Mouse (Mus musculus) forebrain, embryonic 16.5 days (tissue): ENCODE data around the gene Gm12569. TPM values are rescaled to one million over a fixed set of nuclear protein-coding genes. Genes with fewer than 3 reads are reported as not detected.

Experiments
- ATAC-seq: fragments of 200-750 bp; cut with Nextera tagmentation; 2 replicates; pipeline ENCODE4 v1.8.0; 2017; ENCODE audit warnings: mild to moderate bottlenecking, moderate library complexity
- H3K27ac ChIP-seq: fragments of 300-500 bp; sonication (generic); 2 replicates; pipeline ENCODE4 v1.5.1; 2014; ENCODE audit warnings: low read length, control low read depth
- H3K27me3 ChIP-seq: fragments of 300-500 bp; sonication (generic); replicated peaks from 2 replicates; pipeline ENCODE4 v1.6.1; 2014; ENCODE audit warnings: low read length; ENCODE audit not compliant: control insufficient read depth, insufficient read depth
- H3K36me3 ChIP-seq: fragments of 300-500 bp; sonication (generic); 2 replicates; pipeline ENCODE4 v1.6.1; 2014; ENCODE audit not compliant: control insufficient read depth, insufficient read depth
- H3K4me1 ChIP-seq: fragments of 300-500 bp; sonication (generic); replicated peaks from 2 replicates; pipeline ENCODE4 v1.6.1; 2014; ENCODE audit warnings: low read length; ENCODE audit not compliant: control insufficient read depth, insufficient read depth
- H3K4me2 ChIP-seq: fragments of 300-500 bp; sonication (generic); 2 replicates; pipeline ENCODE4 v1.6.1; 2014; ENCODE audit warnings: mild to moderate bottlenecking, low read length, control low read depth
- H3K4me3 ChIP-seq: fragments of 300-500 bp; sonication (generic); replicated peaks from 2 replicates; pipeline ENCODE4 v1.5.1; 2014; ENCODE audit warnings: mild to moderate bottlenecking, low read length, control low read depth
- H3K9ac ChIP-seq: fragments of 300-500 bp; sonication (generic); replicated peaks from 2 replicates; pipeline ENCODE4 v1.6.1; 2014; ENCODE audit warnings: low read depth, low read length, control low read depth
- H3K9me3 ChIP-seq: fragments of 300-500 bp; sonication (generic); 2 replicates; pipeline ENCODE4 v1.6.1; 2016; ENCODE audit warnings: low read length; ENCODE audit not compliant: control insufficient read depth
- WGBS: fragments of 180-500 bp; shearing (Covaris S2); extraction: QIAGEN DNeasy Blood & Tissue Kit; methylation state at CpG from one replicate; pipeline ENCODE4 v1.1.7; 2014; 5-methylcytosine and 5-hydroxymethylcytosine counted together
- polyA plus RNA-seq: library from polyadenylated mRNA; unstranded; fragments of >200 nt; fragmentation: Nextera tagmentation; extraction: Ambion mirVana; gene quantifications from 2 replicates; pipeline ENCODE4 v1.2.1, GENCODE M21; 2015

Gm12569 gene
- not detected in 2 replicates for polyA plus RNA-seq

DNA sequence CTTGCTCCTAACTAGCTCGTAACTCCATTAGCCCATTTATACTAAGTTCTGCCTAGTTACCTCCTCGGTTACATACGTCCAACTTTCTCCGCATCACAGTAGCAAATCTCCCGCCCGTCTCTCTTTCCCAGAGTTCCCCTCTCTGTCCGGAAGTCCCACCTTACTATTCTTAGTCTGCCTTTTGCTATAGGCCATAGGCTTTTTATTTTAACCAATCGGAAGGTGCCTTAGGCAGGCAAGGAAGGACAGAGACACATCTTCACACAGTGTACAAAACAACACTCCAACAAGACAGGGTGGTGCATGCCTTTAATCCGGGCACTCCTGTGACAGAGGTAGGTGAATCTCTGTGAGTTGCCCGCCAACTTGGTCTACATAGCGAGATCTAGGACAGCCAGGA is at the start of gene Gm12569:
Gene Gm12569 (plus strand): TSS at position 166 of the 400 bp plus-strand sequence.
- Histone ChIP-seq H3K9me3 (no peaks in the 10 kb centered on the region), H3K27me3 (no peaks in the 10 kb centered on the region), H3K36me3 (no peaks in the 10 kb centered on the region), H3K27ac (no peak within 1 kb of the TSS), H3K9ac (no peak within 1 kb of the TSS), H3K4me1 (no peaks in the 10 kb centered on the region), H3K4me2 (no peak within 1 kb of the TSS), H3K4me3 (no peak within 1 kb of the TSS)
- ATAC-seq, result no peak
- 92% methylated on average over 11 of the region's 11 CpGs for WGBS

DNA sequence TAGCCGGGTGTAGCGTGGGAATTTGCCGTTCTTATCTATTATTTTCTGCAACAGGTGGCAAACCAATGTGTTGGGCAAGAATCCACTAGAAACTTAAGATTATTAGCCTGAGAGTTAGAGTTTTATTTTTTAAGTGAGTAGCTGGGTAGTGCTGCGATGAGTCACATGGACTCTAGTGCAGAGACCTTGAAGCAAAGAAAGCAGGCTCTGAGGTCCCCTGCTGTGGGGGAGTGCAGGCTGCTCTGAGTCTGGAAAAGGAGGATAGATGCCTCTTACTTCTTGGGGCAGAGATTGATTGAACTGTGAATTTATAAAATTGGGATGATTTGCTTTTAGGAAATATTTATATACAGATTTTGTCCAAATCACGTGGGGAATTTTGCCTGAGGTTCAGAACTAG is 17.5 kb upstream of the Gm12569 start:
- Histone ChIP-seq H3K27ac (no peak overlapping the region), H3K4me2 (no peak overlapping the region), H3K4me3 (no peak overlapping the region), H3K36me3 (no peaks in the 10 kb centered on the region), H3K9ac (no peak overlapping the region), H3K27me3 (no peaks in the 10 kb centered on the region), H3K9me3 (no peaks in the 10 kb centered on the region), H3K4me1 (no peaks in the 10 kb centered on the region)
- WGBS, result 83% methylated on average over 5 of the region's 5 CpGs
- ATAC-seq, result no peak

DNA sequence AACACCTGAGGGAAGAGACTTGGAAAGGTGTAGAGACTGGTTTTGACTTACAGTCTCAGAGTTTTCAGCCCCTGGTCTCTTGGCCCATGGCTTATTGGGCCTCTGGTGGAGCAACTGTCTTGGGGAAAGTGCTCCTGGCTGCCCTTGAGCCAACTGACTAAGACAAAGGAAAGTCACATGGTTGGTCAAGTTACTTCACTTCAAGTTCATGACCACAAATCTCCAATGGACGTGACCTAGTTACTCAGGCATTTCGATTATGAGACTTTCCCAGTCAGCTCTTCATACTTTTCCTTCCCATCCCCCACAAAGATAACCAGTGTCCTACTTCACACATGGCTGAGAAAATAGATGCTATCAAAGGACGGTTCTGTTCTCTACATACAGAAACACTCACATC is 12.5 kb upstream of the Gm12569 start:
- Histone ChIP-seq H3K4me1 (no peaks in the 10 kb centered on the region), H3K4me3 (no peak overlapping the region), H3K27me3 (no peaks in the 10 kb centered on the region), H3K9ac (no peak overlapping the region), H3K4me2 (no peak overlapping the region), H3K27ac (no peak overlapping the region), H3K9me3 (no peaks in the 10 kb centered on the region), H3K36me3 (no peaks in the 10 kb centered on the region)
- ATAC-seq, result no peak
- WGBS, result 93% methylated on average over 3 of the region's 3 CpGs

DNA sequence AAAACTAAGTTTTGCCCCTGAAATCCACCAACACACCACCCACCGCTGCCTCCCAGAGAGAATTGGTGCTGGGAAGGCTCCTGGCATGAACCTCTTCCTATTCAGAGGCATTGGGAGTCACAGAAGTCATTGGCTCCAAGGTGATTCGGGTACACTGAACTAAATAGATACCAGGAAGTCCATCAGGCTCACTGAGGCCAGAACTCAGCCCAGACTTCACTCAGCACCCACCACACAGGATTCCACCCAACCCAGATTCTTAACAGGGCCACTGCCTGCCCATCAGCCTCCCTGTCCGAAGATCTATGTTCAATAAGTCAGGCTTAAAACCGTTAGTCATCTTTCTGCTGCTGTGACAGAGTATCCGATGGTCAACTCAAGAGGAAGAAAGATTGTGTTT is 8.8 kb upstream of the Gm12569 start:
- Histone ChIP-seq H3K36me3 (no peaks in the 10 kb centered on the region), H3K27me3 (no peaks in the 10 kb centered on the region), H3K27ac (no peak overlapping the region), H3K9ac (no peak overlapping the region), H3K9me3 (no peaks in the 10 kb centered on the region), H3K4me1 (no peaks in the 10 kb centered on the region), H3K4me2 (no peak overlapping the region), H3K4me3 (no peak overlapping the region)
- ATAC-seq, result no peak
- WGBS, result 93% methylated on average over 5 of the region's 5 CpGs

DNA sequence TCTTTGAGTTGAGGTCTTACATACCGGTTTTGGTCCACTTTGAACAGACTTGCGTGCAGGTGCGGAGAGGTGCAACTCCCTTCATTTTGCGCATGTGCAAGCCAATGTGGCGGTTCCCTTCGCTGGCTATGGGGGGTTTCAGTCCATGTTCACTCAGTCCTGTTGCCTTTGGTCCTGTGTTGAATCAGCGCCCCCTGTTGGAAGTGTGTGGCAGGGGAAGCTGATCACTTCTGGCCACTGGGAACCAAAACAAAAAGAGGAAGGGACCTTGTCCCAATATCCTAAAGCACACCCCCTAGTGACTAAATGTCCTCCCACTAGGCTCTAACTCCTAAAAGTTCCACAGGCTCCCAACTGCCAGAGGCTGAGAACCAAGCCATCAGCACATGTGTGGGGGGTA is 6.3 kb upstream of the Gm12569 start:
- Histone ChIP-seq H3K4me3 (no peak overlapping the region), H3K27me3 (no peaks in the 10 kb centered on the region), H3K36me3 (no peaks in the 10 kb centered on the region), H3K4me2 (no peak overlapping the region), H3K27ac (no peak overlapping the region), H3K9ac (no peak overlapping the region), H3K4me1 (no peaks in the 10 kb centered on the region), H3K9me3 (no peaks in the 10 kb centered on the region)
- 93% methylated on average over 7 of the region's 7 CpGs for WGBS
- ATAC-seq, result no peak

DNA sequence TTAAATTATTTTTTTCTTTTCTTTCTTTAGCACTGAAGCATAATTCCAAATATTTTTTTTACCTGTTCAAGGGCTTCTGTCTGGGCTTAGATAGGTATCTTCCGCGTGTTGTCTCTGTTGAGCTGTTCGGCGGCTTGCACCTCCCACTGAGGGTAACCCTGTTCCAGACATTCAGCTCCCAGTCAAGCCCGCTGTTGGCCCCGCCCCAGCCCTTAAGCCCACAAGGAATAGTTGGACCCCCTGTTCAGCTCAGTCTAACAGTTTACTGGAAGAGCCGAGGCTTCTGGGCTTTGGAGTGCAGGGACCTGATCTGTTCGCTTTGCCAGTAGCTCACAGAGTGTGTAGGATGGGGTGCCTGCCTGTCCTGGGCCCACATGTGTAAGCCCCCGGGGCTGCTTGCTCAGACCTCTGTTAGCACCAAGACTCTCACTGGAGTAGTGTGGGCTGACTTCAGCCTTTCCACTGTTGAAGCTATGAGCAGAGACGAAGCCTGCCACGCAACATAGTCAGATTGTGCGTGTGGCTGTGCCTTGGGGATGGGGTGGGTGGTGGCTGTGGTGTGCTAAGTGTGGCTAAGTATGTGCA is 785 bp upstream of the Gm12569 start:
- Histone ChIP-seq H3K27ac (no peak overlapping the region), H3K9me3 (no peaks in the 10 kb centered on the region), H3K4me1 (no peaks in the 10 kb centered on the region), H3K36me3 (no peaks in the 10 kb centered on the region), H3K9ac (no peak overlapping the region), H3K4me3 (no peak overlapping the region), H3K4me2 (no peak overlapping the region), H3K27me3 (no peaks in the 10 kb centered on the region)
- WGBS, result 81% methylated on average over 12 of the region's 12 CpGs
- no peak for ATAC-seq

DNA sequence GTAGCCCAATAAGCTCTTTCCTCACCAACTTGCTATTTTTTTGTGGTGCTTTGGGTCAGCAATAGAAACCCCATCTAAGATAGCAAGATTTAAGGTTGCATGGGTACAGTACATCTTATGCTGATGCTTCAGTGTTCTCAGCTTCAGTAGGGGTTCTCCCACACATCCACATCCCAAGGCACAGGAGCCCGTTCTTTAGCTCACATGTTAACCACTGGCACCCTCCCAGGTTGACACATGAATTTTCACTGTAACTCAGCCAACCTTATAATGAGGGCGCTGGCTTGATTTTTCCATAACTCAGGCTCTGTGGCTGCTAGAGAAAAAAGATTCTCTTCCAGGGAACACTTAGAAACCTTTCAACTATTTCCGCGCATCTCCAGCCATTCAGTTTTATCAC is 6.8 kb downstream of the Gm12569 start:
- no peaks in the 10 kb centered on the region for H3K4me1 ChIP-seq

DNA sequence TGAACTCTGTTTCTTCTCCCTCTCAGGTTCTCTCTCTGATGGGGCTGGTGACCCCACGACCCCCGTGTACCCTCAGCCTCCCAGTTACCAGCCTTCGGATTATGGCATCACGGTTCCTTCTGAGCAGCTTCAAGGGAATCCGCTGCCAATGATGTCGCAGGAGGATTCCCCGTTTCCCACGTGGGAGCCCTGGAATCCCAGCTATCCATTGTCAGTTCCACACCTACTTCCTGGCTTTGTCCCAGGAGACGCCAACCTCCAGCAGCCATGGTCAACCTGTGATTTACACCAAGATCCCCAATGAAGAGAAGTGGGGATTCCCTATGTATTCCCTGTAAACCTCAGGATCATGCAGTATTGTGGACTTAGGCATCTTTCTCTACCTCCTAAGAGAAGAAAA is 14.4 kb downstream of the Gm12569 start:
- no peak overlapping the region for H3K27ac ChIP-seq
- no peak overlapping the region for H3K4me3 ChIP-seq
- ATAC-seq, result no peak
- 88% methylated on average over 9 of the region's 9 CpGs for WGBS
- H3K36me3 ChIP-seq, result no peaks in the 10 kb centered on the region
- no peaks in the 10 kb centered on the region for H3K4me1 ChIP-seq
- H3K9me3 ChIP-seq, result no peaks in the 10 kb centered on the region
- no peak overlapping the region for H3K4me2 ChIP-seq
- no peaks in the 10 kb centered on the region for H3K27me3 ChIP-seq
- H3K9ac ChIP-seq, result no peak overlapping the region

More for the DNA sequence above, 6.8 kb downstream of the Gm12569 start:
- H3K27me3 ChIP-seq, result no peaks in the 10 kb centered on the region
- no peak overlapping the region for H3K27ac ChIP-seq
- 65% methylated on average over 4 of the region's 4 CpGs for WGBS
- no peaks in the 10 kb centered on the region for H3K9me3 ChIP-seq
- no peak overlapping the region for H3K4me2 ChIP-seq
- no peak overlapping the region for H3K4me3 ChIP-seq
- no peaks in the 10 kb centered on the region for H3K36me3 ChIP-seq
- ATAC-seq, result no peak
- no peak overlapping the region for H3K9ac ChIP-seq

DNA sequence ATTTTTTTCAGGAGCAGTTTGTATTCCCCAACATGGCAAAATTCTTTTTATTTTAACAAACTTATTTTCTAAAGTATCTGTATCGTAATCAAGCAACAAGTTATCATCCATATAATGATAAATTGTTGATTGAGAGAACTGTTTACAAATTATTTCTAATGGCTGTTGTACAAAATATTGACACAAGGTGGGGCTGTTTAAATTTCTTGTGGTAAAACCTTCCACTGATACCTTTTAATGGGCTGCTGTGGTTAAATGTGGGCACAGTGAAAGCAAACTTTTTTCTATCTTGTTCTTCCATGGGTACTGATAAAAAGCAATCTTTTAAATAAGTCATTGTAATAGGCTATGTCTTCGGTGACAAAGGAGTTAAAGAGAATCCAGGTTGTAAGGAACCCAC is 22.6 kb downstream of the Gm12569 start:
- WGBS, result 86% methylated on average over 2 of the region's 2 CpGs
- no peak overlapping the region for H3K9ac ChIP-seq
- no peak overlapping the region for H3K4me3 ChIP-seq
- no peaks in the 10 kb centered on the region for H3K27me3 ChIP-seq
- no peak for ATAC-seq
- no peak overlapping the region for H3K4me2 ChIP-seq
- no peaks in the 10 kb centered on the region for H3K4me1 ChIP-seq
- H3K27ac ChIP-seq, result no peak overlapping the region
- H3K9me3 ChIP-seq, result no peaks in the 10 kb centered on the region
- no peaks in the 10 kb centered on the region for H3K36me3 ChIP-seq

DNA sequence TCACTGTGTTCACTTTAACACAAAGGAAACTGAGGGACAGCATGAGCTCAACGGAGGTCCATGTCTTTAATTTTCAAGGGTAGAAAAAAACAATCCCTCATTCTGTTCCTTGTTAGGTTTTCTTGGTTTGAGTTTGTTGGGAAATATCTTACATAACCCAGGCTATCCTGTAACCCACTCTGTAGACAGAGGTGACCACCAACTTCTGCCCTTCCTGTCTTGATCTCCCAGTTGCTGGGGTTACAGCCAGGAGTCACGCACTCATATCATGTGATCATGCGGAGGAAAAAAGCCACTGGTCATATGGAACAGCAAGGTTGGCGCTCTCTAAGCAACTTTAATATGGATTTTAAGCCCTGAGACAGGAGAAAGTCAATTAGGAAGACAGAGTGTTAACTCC is 36.7 kb downstream of the Gm12569 start:
- H3K36me3 ChIP-seq, result no peaks in the 10 kb centered on the region
- ATAC-seq, result no peak
- H3K4me1 ChIP-seq, result no peaks in the 10 kb centered on the region
- no peaks in the 10 kb centered on the region for H3K9me3 ChIP-seq
- no peaks in the 10 kb centered on the region; the same call in 1 of the 2 replicates for H3K27me3 ChIP-seq
- no peak overlapping the region for H3K4me2 ChIP-seq
- no peak overlapping the region for H3K9ac ChIP-seq
- no peak overlapping the region for H3K27ac ChIP-seq
- no peak overlapping the region for H3K4me3 ChIP-seq
- 89% methylated on average over 4 of the region's 4 CpGs for WGBS
